Mouse (Mus musculus) T-helper 17 cell (primary cell): ENCODE data around the gene Dysf.

Source experiments
- in situ Hi-C, 2 experiments: fragments of 300-600 bp; cut with MboI, MseI; formaldehyde crosslinking; loops; 1 replicate in 1 of 2; 2 replicates in 1 of 2; pipeline ENCODE4 v1.15.1; 2025; ENCODE audit warnings: high pct_unique_total_duplicates in 2 of 2

Dysf gene

DNA sequence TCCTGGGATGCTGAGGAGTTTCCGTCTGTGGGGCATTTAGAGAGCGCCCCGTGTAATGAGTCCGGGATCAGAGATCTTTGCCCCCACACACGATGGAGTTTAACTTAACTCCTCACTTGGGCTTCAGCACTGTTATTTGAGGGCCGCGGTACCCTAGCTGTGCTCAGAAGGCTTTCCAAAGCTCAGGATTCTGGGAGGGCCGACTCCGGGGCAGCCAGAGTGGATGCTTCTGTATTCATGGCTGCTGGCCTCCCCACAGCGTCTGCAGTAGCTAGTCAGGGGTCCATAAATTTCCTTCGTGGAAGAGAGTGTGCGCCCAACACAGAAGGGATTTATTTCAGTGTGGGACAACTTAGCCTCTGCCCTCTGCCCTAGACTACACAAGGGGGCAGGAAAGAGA, 97.7 kb downstream of the Dysf start:
- in situ Hi-C loops: loop anchor here in 1 of 2 experiments (10.0 kb wide), 1 partner anchor 489 kb away; the partner anchor contains the start of gene Cyp26b1

DNA sequence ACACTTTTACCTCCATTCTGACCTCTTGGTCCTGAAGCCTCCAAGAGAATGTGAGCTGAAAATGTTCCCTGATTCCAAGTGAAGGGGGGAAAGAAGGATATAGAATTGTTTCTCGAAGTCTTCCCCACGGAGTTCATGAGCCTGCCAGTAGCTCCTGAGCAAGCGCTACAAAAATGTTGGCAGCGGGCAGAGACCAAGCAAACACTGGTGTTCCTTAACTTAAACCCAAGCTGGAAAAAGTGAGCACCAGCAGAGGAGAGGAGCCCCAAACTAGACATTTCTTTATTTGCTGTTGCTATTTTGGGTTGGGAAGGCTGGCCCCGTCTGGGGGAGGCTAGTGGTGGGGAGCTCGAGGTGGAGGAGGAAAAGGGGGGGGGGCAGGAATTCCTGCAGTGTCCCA, 102.0 kb downstream of the Dysf start:
- in situ Hi-C loops: no loop called here

DNA sequence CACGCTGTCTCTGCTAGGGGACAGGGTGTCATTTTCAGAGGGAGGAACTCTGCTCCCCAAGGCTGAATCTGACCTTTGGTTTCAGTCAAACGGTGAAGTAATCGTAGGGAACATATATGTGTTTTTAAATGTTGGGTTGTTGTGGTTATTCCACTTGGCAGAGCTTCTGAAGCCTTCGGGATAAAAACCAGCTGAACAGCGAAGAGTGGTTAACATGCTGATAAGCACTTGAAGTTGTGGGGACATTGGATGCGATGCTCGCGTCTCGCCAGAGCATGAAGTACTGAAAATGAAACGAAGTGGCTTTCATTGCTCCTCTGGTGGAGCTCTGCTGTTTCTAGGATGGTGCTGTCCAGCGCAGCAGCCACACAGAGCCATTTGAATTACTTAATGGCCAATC, 102.7 kb downstream of the Dysf start:
- in situ Hi-C loops: no loop called here

DNA sequence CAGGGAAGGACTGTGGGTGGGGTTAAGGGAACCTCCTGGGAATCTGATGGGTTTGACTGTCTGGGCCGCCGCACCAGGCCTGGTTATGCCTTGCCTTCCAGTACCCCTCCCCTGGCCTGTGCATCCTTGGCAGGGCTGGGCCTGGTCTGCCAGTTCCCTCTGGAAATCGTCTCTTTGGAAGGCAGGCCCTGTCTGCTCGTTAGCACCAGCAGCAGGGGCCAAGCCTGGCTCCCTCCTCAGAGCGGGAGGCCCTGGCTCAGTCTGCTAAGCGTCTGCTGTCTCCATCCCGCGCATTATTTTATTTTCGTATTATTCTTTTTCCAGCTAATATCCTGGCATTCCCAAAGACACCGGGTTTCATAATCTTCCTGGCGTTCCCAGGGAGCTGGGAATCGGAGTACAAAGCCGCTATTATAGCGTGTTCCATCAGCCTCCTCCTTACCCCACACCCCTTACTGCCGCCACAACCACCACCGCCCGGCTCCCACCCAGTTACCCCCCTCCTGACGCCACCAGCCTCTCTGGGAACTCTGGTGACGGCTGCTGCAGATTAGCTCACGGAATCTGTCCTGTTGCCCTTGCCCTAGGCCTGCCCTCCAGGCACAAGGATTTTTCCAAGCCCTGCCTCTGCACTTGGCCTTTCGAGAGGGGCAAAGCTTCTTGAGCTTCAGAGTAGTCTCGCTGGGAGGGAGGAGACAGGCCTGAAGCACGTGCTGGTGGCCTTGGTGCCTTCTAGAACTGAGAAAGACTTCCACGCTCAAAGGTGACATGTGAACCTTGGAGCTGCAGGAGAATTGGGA, 111.5 kb downstream of the Dysf start:
- in situ Hi-C loops: no loop called here

DNA sequence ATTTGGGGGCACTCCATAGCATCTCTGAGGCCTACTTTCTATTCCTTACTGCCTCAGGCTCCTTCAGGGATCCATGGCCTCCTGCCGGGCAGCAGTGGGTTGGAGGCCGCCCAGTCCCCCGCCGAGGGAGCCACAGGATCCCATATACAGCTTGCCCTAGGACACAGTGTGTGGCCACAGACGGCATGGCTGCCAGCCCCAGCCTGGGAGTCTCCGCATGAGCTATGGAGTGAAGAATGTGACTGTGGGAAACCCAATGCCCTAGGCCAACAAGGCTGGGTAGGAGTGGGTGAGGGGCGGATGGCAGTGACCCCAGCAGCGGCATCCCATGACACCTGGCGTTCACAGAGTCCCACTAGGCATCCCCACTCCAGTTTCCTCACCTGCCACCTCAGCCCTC, 116.2 kb downstream of the Dysf start:
- in situ Hi-C loops: no loop called here

DNA sequence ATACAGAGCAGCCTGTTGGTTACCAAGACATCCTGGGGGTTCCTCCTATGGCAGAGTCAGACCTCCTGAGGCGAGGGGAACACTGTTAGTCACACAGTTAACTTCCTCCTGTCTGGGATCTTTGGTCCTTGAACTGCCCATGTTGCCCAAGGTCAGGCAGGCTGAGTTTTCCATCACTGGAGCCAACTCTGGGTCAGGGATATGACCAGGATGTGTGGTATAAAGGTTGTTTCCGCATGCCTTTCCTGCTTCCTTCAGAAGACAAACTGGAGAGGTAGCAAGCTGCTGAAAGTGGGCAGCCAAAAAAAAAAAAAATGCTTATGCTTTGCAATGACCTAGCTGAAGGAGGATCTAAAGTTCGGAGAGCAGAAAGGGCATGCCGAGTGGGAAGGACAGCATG, 116.7 kb downstream of the Dysf start:
- in situ Hi-C loops: no loop called here

DNA sequence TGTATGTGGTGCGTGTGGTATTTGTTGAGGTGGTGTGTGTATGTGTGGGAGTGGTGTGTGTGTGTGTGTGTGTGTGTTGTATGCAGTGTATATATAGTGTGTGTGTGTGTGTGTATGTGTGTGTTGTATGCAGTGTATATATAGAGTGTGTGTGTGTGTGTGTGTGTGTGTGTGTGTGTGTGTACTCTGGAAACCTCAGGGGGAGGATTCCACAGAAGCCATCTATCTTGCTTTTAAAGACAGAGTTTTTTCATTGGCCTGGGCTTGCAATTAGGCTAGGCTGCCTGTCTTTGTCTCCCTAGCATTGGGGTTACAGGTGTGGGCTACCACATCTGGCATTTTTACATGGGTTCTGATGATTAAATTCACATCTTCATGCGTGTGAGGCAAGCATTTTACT, 119.8 kb downstream of the Dysf start:
- in situ Hi-C loops: no loop called here

DNA sequence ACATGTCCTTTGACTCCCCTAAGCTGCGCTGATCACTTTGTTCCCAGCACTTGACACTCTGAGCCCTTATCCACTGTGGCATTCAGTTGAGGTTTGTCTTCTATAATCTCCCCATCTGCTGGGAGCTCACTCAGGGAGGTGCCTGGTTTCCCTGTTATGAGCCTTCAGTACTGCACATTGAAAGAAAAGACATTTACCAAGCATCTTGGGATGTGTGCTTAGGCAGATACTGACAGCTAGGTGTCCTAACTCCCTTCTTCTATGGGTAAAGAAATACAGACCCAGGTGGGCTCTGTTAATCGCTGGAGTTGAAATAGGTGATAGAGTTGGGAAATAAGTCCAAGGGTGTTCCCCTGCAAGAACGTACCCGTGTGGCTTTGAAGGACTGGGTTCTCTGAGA, 122.5 kb downstream of the Dysf start:
- in situ Hi-C loops: no loop called here

DNA sequence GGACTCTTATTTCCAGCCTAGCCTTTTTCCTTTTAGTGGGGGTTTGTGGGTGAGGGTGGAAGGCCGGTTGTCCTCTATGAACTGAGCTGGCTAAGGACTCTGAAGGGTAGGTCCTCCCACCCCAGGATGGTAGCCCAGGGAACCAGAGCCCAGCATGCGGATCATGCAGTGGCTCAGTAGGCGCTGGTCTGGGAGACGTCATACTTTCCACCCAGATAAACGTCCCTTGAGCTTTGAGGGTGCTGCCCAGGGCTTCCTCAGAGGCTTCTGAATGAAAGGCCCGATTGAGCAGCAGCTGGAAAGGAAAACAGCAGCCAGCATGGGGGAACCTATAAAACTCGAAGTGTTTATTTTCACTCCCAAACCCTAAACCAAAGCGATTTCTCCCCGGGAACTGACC, 123.1 kb downstream of the Dysf start:
- in situ Hi-C loops: no loop called here

DNA sequence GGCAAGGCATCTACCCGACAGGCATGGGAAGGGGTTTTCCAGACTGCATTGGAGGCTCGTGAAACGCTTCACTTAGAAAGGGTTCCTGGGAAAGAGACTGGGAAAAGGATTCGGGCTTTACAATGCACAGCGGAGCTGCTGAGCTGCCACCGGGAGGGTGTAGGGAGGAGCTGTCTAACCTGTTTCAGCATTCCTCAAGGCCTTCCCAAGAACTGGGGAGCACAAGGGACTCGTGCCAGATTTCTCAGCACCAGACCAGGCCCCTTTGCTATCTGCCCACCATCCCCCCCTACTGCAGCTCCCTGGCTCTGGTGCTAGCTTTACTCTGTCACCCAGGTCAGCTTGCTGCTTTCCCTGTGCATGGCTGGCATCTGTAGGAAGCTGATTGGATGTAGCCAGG, 124.7 kb downstream of the Dysf start:
- in situ Hi-C loops: no loop called here

DNA sequence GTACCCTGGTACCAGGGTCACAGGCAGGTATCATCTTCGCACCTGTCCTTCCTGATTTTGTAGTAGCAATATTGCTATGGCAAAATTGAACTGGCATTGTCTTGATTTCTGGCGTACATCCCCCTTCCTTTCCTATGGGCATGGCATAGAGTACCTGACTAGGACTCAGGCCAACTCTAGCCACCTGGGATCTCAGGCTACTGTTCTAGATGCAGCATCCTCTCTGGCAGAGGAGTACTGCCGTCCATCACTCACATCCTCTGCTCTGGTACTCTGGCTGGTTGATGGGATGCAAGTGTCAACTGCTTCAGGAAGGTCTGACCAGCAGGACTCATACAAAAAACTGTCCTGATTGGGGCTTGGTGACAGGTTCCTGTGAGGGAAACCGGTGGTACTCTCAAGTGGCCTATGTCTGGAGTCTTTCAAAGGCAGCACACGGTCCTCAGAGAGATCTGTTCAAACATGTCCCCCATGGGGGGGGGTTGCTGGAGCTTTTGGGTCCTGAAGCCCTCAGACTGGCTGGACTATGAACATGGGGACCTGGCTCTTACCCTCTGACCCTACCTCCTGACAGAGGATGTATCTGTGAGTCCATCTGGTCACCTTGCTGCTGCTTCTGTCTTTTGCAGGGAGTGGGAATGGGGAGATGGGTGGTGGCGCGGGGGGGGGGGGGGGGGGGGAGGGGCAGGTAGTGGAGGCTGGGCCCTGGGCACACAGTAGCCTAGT, 125.8 kb downstream of the Dysf start:
- in situ Hi-C loops: no loop called here

DNA sequence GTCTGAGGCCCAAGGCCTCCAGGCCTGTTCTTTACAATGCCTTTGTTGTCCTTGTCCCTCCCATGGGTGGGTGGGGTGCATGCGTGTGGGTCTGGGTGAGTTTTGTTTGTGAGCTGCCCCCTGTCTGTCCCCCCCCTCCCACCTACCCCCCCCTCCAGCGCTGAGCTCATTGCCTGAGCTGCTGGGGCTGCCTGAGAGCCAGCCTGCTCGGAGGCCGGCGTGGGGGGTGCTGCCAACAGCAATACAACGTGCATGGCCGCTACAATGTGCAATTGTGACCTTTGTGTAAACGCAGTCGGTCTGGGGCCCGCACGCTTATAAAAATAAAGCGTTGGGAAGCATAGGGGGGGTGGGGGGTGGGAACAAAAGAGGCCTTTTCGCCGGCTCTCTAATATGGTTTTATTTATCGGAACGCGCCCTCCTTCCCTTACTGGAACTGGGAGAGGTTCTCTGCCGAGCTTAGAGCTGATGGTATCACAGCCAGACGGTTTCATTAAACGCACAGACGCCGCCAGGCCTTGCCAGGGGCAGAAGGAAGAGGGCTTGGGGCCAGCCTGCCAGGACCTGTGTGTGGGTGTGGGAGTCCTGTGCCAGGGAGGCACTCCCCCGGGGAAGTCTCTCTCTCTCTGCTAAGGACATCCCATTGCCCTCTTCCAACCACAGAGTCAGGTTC, 126.5 kb downstream of the Dysf start:
- in situ Hi-C loops: no loop called here

DNA sequence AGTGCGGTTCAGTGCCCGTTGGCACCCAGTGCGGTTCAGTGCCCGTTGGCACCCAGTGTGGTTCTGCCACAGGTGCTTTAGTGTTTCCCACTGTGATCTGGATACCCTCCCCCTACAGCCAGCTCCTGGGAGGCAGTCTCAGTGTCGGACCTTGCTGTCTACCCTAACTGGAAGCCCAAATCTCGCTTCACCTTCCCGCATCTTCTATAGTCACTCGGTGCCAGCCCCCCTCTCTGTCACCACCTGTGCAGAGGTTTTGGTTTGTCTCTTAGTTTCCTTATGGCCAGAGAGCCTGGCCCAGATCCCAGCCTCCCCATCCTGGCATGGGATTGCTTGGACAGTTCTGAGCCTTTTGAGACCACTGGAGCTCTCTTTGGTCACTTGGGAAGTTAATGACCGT, 127.3 kb downstream of the Dysf start:
- in situ Hi-C loops: no loop called here

DNA sequence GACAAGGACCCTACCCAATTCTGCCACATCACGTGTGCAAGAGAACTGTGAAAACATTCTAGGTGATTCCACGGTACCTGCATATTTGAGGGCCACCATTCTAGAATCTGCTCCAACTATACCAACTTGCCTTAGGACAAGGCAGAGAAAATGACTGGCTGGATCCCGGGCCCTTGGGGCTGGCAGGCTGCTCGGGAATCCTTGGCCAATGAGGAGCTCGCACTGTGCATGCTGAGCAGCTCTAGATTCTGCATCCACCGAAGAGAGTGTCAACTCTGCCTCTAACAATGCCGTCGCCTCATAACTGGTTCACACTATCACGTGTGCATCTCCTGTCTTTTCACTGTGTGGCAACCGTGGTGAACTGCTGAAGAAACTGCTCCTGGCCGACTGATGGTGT, 128.0 kb downstream of the Dysf start:
- in situ Hi-C loops: no loop called here

DNA sequence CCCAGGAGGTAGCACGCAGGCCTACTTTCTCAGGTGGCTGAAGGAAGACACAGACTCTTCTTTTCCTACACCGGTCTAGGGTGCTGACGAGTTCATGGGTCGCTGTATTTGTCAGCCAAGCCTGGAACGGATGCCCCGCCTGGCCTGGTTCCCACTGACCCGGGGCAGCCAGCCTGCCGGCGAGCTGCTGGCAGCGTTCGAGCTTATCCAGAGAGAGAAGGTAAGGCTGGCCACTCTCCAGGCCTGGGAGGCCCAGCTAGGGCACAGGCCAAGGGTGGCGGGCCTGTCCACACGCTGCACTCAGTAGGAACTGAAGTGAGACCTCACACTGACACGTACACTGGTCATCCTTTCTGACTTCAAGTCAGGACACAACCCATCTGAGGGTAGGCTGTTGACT, 131.5 kb downstream of the Dysf start:
- in situ Hi-C loops: no loop called here

DNA sequence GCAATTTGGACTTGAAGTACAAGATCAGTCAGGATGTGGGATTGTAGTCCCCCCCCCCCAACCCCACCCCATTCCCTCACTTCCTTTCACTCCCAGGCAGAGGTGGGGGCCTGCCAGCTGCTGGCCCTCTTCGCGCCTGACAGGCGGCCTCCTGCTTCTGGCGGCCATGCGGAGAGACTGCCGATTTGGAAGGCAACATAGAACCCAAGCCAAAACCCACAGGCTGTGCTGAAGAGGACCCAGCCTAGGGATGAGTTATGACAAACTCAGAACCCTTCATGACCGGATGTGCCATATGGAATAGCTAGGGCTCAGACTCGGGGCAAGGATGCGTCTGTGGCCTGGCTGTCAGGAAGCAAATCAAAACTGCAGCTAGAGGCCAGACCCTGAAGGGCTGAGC, 134.1 kb downstream of the Dysf start:
- in situ Hi-C loops: no loop called here

DNA sequence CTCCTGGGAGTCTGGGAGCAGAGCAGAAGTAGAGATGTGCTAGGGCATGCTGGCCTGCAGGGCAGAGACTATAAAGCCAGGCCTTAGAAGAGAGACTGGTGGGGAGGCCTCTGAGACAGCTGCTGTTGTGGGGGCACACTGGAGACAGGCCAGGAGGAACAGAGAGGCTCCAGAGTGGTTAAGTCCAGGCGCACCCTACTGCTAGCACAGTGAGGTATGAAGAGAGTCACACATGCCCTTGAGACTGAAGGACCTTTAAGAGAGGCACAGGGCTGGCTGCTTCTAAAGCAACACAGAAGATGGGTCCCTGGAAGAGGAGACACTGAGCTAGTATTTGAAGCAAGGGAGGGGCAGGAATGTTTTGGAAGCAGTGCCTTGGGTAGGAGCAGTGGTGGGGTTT, 134.9 kb downstream of the Dysf start:
- in situ Hi-C loops: no loop called here

DNA sequence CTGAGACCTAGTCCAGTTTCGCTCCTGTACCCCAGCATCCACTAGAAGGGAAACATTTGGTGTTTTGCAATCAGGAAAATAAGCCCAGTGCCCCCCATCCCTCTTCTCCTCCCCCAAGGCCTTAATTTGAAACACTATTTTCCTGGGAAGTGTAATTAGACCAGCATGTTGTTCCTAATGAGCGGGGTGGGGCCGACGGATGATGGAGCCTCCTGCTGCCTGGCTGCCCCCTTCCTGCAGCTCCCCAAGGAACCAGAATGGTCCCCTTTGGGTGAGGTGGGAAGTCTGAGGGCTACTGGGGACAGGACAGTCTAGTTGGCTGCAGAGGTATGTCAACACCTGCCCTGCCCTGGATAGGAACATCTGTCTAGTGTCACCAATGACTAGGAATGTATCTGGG, 136.0 kb downstream of the Dysf start:
- in situ Hi-C loops: no loop called here

DNA sequence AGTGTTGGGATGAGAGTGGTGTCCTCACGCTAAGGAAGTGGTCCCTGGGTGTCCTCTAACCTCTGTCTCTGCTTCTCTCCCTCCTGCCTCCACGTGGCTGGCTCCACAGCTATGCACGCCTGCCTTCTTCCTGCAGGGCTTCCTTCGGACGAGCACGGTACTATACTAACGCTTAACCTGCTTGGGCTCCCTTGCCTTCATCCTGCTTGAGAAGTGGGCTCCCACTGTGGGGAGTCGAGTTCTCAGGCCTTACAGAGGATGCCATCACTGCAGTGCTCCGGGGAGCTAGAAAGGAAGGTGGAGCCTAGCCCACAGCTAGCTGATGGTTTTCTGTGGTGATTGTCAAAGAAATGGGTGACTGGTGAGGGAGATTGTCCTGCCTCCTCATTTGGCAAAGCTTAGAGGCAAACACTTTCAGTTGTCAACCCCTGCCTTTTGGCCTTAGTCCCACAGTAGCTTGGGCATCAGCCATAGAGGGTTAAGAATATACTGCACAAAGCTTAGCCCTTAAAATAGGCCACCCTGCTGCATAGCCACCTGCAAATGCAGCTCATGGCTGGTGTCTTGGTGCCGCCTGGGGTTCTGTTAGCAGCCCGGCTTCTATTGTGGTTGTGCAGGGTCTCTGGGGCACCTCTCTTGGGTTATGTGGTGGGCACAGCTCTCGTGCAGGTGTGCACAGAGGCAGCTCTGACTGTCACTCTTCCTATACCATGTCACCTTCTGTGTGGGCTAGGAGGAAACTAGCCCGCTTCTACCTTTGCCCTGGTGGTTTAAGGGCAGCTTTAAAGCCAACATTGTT, 139.0 kb downstream of the Dysf start:
- in situ Hi-C loops: no loop called here

DNA sequence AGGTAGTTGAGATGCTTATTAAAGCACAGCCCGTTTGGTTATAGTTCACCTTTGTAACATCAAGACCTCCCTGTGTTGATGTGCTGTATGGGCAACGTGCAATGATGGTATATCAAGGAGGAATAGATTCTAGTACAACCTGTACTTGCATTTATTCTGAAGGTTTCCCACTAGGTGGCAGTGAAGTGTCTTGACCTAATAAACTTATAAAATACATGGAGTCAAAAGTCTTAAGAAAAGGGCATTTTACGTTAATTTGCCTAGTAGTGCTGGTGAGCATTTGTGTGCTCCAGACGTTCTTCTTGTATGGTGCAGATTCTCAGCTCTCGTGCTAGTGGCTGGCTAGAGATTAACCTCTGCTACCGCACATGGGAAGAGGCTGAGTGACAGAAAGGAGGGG, 140.1 kb downstream of the Dysf start:
- in situ Hi-C loops: no loop called here

DNA sequence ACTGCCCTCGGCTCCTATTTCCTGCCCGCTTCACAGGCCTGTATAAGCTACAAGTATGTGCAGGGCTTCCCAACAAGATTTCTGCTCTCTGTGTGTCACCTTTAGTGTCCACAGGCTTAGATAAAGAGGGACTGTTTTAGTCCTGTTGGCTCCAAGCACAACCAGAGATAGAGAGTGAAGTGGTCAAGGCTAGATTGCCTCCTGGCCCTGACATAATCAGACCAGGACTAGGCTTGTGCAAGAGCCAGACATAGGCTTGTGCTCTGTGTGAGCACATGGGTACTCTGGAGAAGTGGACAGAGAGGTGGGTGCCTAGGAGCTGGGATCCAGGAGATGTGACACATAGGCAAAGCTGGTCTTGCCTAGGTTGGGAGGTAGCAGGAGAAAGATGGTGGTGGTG, 146.1 kb downstream of the Dysf start:
- in situ Hi-C loops: loop anchor here in 1 of 2 experiments (5.0 kb wide), 1 partner anchor 33 kb away; no protein-coding TSS in a partner anchor

DNA sequence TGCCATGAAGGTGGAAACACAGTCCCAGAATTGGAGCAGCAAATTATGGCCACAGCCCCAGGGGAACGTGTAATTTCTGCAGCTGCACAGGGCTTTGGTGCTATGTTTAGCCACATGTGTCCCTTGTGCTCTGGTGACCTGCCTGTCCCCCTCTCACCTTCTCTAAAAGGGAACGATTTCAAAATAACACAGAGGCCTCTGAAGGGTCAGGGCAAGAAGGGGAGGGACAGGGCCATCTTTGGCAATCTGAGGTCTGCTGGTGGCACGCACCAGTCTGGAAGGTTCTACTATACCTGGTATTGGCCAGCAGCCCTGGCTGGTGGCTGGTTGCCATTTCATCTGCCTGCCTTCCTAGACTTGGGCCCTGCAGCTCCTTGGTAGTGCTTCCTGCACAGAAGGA, 147.4 kb downstream of the Dysf start:
- in situ Hi-C loops: no loop called here
